Mouse (Mus musculus): ENCODE data around the gene Fyb2. TPM values are rescaled to one million over a fixed set of nuclear protein-coding genes. Genes with fewer than 3 reads are reported as not detected.

The Fyb2 gene
- polyA plus RNA-seq, 1 experiment from 2014 or later = 1.0 TPM

- Histone ChIP-seq H3K27ac (no peak overlapping the region), H3K9me3 (replicated peaks; ENCODE audit: low read length) (no peaks in the 10 kb centered on the region), H3K4me3 (replicated peaks; ENCODE audit: low read depth, low read length) (no peak overlapping the region), H3K27me3 (ENCODE audit: insufficient read depth, low read length) (no peaks in the 10 kb centered on the region), H3K4me2 (ENCODE audit: low read length) (no peak overlapping the region), H3K9ac (ENCODE audit: low read depth, low read length) (no peak overlapping the region), H3K4me1 (replicated peaks; ENCODE audit: insufficient read depth, low read length) (no peaks in the 10 kb centered on the region), H3K36me3 (ENCODE audit: insufficient read depth, low read length) (no peaks in the 10 kb centered on the region)
- no peak for ATAC-seq (replicated peaks; ENCODE audit: low FRiP score, low read depth)
- DNase-seq (ENCODE audit: low spot score) = no peak
- WGBS = 68% methylated on average over 3 of the region's 3 CpGs
- TF ChIP-seq CTCF (IDR thresholded peaks at IDR 0.05; ENCODE audit: low read depth) = no peak
These were observed 21.7 kb downstream of the Fyb2 start for GRCm38 (mm10) chr4:104934997-104935396.

- no peak for ATAC-seq (replicated peaks; ENCODE audit: low FRiP score, low read depth)
- no peaks in the 10 kb centered on the region for H3K27me3 ChIP-seq (ENCODE audit: insufficient read depth, low read length)
- WGBS = 78% methylated on average over 3 of the region's 3 CpGs
- TF ChIP-seq CTCF (IDR thresholded peaks at IDR 0.05; ENCODE audit: low read depth) = no peak
- no peaks in the 10 kb centered on the region for H3K4me1 ChIP-seq (replicated peaks; ENCODE audit: insufficient read depth, low read length)
- no peaks in the 10 kb centered on the region for H3K36me3 ChIP-seq (ENCODE audit: insufficient read depth, low read length)
- no peak overlapping the region for H3K27ac ChIP-seq
- no peak overlapping the region for H3K4me3 ChIP-seq (replicated peaks; ENCODE audit: low read depth, low read length)
- no peak for DNase-seq (ENCODE audit: low spot score)
- H3K4me2 ChIP-seq (ENCODE audit: low read length) = no peak overlapping the region
- no peaks in the 10 kb centered on the region for H3K9me3 ChIP-seq (replicated peaks; ENCODE audit: low read length)
- H3K9ac ChIP-seq (ENCODE audit: low read depth, low read length) = no peak overlapping the region
These were observed 22.2 kb downstream of the Fyb2 start for GRCm38 (mm10) chr4:104935436-104935835.

- H3K9ac ChIP-seq (ENCODE audit: low read depth, low read length) = no peak overlapping the region
- DNase-seq (ENCODE audit: low spot score) = no peak
- H3K27me3 ChIP-seq (ENCODE audit: insufficient read depth, low read length) = no peaks in the 10 kb centered on the region
- TF ChIP-seq CTCF (IDR thresholded peaks at IDR 0.05; ENCODE audit: low read depth) = no peak
- no peaks in the 10 kb centered on the region for H3K36me3 ChIP-seq (ENCODE audit: insufficient read depth, low read length)
- H3K4me1 ChIP-seq (replicated peaks; ENCODE audit: insufficient read depth, low read length) = no peaks in the 10 kb centered on the region
- no peak overlapping the region for H3K4me3 ChIP-seq (replicated peaks; ENCODE audit: low read depth, low read length)
- no peaks in the 10 kb centered on the region for H3K9me3 ChIP-seq (replicated peaks; ENCODE audit: low read length)
- no peak overlapping the region for H3K27ac ChIP-seq
- no peak for ATAC-seq (replicated peaks; ENCODE audit: low FRiP score, low read depth)
- H3K4me2 ChIP-seq (ENCODE audit: low read length) = no peak overlapping the region
- 32% methylated on average over 9 of the region's 9 CpGs for WGBS
These were observed 22.8 kb downstream of the Fyb2 start for GRCm38 (mm10) chr4:104936011-104936410.

GRCm38 (mm10) chr4:104939535-104939934 is 26.3 kb downstream of the Fyb2 start:
- no peak for TF ChIP-seq CTCF (IDR thresholded peaks at IDR 0.05; ENCODE audit: low read depth)
- H3K4me1 ChIP-seq (replicated peaks; ENCODE audit: insufficient read depth, low read length) = no peaks in the 10 kb centered on the region
- H3K27ac ChIP-seq = no peak overlapping the region
- no peaks in the 10 kb centered on the region for H3K36me3 ChIP-seq (ENCODE audit: insufficient read depth, low read length)
- no peaks in the 10 kb centered on the region for H3K27me3 ChIP-seq (ENCODE audit: insufficient read depth, low read length)
- H3K9ac ChIP-seq (ENCODE audit: low read depth, low read length) = no peak overlapping the region
- no peak for DNase-seq (ENCODE audit: low spot score)
- ATAC-seq (replicated peaks; ENCODE audit: low FRiP score, low read depth) = no peak
- 88% methylated on average over 6 of the region's 6 CpGs for WGBS
- no peaks in the 10 kb centered on the region for H3K9me3 ChIP-seq (replicated peaks; ENCODE audit: low read length)
- H3K4me2 ChIP-seq (ENCODE audit: low read length) = no peak overlapping the region
- no peak overlapping the region for H3K4me3 ChIP-seq (replicated peaks; ENCODE audit: low read depth, low read length)

- no peak overlapping the region for H3K27ac ChIP-seq
- H3K27me3 ChIP-seq (ENCODE audit: insufficient read depth, low read length) = no peaks in the 10 kb centered on the region
- no peak for ATAC-seq (replicated peaks; ENCODE audit: low FRiP score, low read depth)
- no peaks in the 10 kb centered on the region for H3K4me1 ChIP-seq (replicated peaks; ENCODE audit: insufficient read depth, low read length)
- no peak for DNase-seq (ENCODE audit: low spot score)
- H3K4me2 ChIP-seq (ENCODE audit: low read length) = no peak overlapping the region
- 78% methylated on average over 1 of the region's 1 CpGs for WGBS
- H3K4me3 ChIP-seq (replicated peaks; ENCODE audit: low read depth, low read length) = no peak overlapping the region
- no peak overlapping the region for H3K9ac ChIP-seq (ENCODE audit: low read depth, low read length)
- H3K9me3 ChIP-seq (replicated peaks; ENCODE audit: low read length) = no peaks in the 10 kb centered on the region
- H3K36me3 ChIP-seq (ENCODE audit: insufficient read depth, low read length) = no peaks in the 10 kb centered on the region
- no peak for TF ChIP-seq CTCF (IDR thresholded peaks at IDR 0.05; ENCODE audit: low read depth)
These were observed 28.6 kb downstream of the Fyb2 start for GRCm38 (mm10) chr4:104941895-104942294.

GRCm38 (mm10) chr4:104944482-104944881 is 31.2 kb downstream of the Fyb2 start:
- no peak overlapping the region for H3K9ac ChIP-seq (ENCODE audit: low read depth, low read length)
- no peak for ATAC-seq (replicated peaks; ENCODE audit: low FRiP score, low read depth)
- no peak overlapping the region for H3K27ac ChIP-seq
- H3K36me3 ChIP-seq (ENCODE audit: insufficient read depth, low read length) = no peaks in the 10 kb centered on the region
- no peak for TF ChIP-seq CTCF (IDR thresholded peaks at IDR 0.05; ENCODE audit: low read depth)
- 68% methylated on average over 1 of the region's 1 CpGs for WGBS
- H3K4me3 ChIP-seq (replicated peaks; ENCODE audit: low read depth, low read length) = no peak overlapping the region
- no peak overlapping the region for H3K4me2 ChIP-seq (ENCODE audit: low read length)
- H3K9me3 ChIP-seq (replicated peaks; ENCODE audit: low read length) = no peaks in the 10 kb centered on the region
- H3K27me3 ChIP-seq (ENCODE audit: insufficient read depth, low read length) = no peaks in the 10 kb centered on the region
- DNase-seq (ENCODE audit: low spot score) = no peak
- H3K4me1 ChIP-seq (replicated peaks; ENCODE audit: insufficient read depth, low read length) = no peaks in the 10 kb centered on the region

GRCm38 (mm10) chr4:104948886-104949285 is 35.6 kb downstream of the Fyb2 start:
- H3K4me2 ChIP-seq (ENCODE audit: low read length) = no peak overlapping the region
- H3K9me3 ChIP-seq (replicated peaks; ENCODE audit: low read length) = no peaks in the 10 kb centered on the region
- no peak overlapping the region for H3K4me3 ChIP-seq (replicated peaks; ENCODE audit: low read depth, low read length)
- no peak overlapping the region for H3K27ac ChIP-seq
- H3K36me3 ChIP-seq (ENCODE audit: insufficient read depth, low read length) = no peaks in the 10 kb centered on the region
- no peak overlapping the region for H3K9ac ChIP-seq (ENCODE audit: low read depth, low read length)
- peak; percentile 40 for DNase-seq (ENCODE audit: low spot score)
- no peak for ATAC-seq (replicated peaks; ENCODE audit: low FRiP score, low read depth)
- no peaks in the 10 kb centered on the region for H3K4me1 ChIP-seq (replicated peaks; ENCODE audit: insufficient read depth, low read length)
- no peak for TF ChIP-seq CTCF (IDR thresholded peaks at IDR 0.05; ENCODE audit: low read depth)
- H3K27me3 ChIP-seq (ENCODE audit: insufficient read depth, low read length) = no peaks in the 10 kb centered on the region
- 31% methylated on average over 4 of the region's 4 CpGs for WGBS

Data from kidney, postnatal 0 days (tissue).